Mouse (Mus musculus) forebrain, embryonic 11.5 days (tissue): ENCODE measurements around the gene Lgi1. TPM values are rescaled to one million over a fixed set of nuclear protein-coding genes. Genes with fewer than 3 reads are reported as not detected.

ENCODE experiments used
- ATAC-seq: fragments of 200-750 bp; cut with Nextera tagmentation; replicated peaks from 2 replicates; pipeline ENCODE4 v1.8.0; 2017; ENCODE audit warnings: moderate TSS enrichment; ENCODE audit not compliant: low FRiP score
- DNase-seq: peaks from one replicate; pipeline ENCODE4 v3.0.0-alpha.2; 2017; ENCODE audit warnings: low spot score
- H3K27ac ChIP-seq: fragments of 300-500 bp; sonication (generic); 2 replicates; pipeline ENCODE4 v1.5.1; 2014; ENCODE audit warnings: low read depth, low read length
- H3K27me3 ChIP-seq: fragments of 300-500 bp; sonication (generic); 2 replicates; pipeline ENCODE4 v1.6.1; 2014; ENCODE audit warnings: mild to moderate bottlenecking, low read length, mixed read lengths; ENCODE audit not compliant: control insufficient read depth, insufficient read depth
- H3K36me3 ChIP-seq: fragments of 300-500 bp; sonication (generic); 2 replicates; pipeline ENCODE4 v1.6.1; 2014; ENCODE audit warnings: mild to moderate bottlenecking, low read length, moderate library complexity, mixed read lengths; ENCODE audit not compliant: control insufficient read depth, insufficient read depth
- H3K4me1 ChIP-seq: fragments of 300-500 bp; sonication (generic); replicated peaks from 2 replicates; pipeline ENCODE4 v1.6.1; 2014; ENCODE audit warnings: low read length, mixed read lengths; ENCODE audit not compliant: control insufficient read depth, insufficient read depth
- H3K4me2 ChIP-seq: fragments of 300-500 bp; sonication (generic); 2 replicates; pipeline ENCODE4 v1.6.1; 2014; ENCODE audit warnings: low read depth, mild to moderate bottlenecking, low read length, moderate library complexity, mixed read lengths; ENCODE audit not compliant: severe bottlenecking
- H3K4me3 ChIP-seq: fragments of 300-500 bp; sonication (generic); 2 replicates; pipeline ENCODE4 v1.5.1; 2014; ENCODE audit warnings: low read depth, low read length
- H3K9ac ChIP-seq: fragments of 300-500 bp; sonication (generic); 2 replicates; pipeline ENCODE4 v1.6.1; 2014; ENCODE audit warnings: low read length
- H3K9me3 ChIP-seq: fragments of 300-500 bp; sonication (generic); 2 replicates; pipeline ENCODE4 v1.6.1; 2016; ENCODE audit warnings: low read length, mixed read lengths; ENCODE audit not compliant: control insufficient read depth
- WGBS: fragments of 180-500 bp; shearing (Covaris S2); extraction: QIAGEN DNeasy Blood & Tissue Kit; methylation state at CpG from one replicate; pipeline ENCODE4 v1.1.7; 2014; 5-methylcytosine and 5-hydroxymethylcytosine counted together
- polyA plus RNA-seq: library from polyadenylated mRNA; unstranded; fragments of >200 nt; fragmentation: Nextera tagmentation; extraction: Ambion mirVana; gene quantifications from 2 replicates; pipeline ENCODE4 v1.2.1, GENCODE M21; 2014

Gene Lgi1
- polyA plus RNA-seq, 1 experiment from 2014 or later, result 1.2 TPM

DNA sequence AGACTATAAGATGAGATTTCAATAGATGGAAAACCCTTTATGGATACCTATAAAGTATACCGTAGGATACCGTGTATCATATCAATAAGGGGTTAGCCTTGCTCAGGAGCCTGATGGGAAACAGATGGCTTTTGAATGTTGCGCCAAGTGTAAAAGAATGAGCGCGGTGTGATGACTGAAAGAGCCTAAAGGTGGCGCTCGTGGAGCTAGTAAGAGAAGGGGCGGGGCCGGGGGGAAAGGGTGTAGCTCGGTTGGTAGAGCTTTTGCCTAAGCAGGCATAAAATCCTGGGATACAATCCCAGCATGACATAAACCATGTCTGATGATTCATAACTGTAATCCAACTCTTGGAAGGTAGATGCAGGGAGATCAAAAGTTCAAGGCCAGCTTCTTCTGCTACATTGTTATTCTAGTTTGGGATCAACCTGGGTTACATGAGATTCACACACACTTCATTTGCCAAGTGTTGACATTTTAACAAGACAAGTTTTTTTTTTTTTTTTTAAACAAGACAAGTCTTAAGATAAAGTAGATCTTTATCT, 90.6 kb downstream of the Lgi1 start:
- no peak overlapping the region for H3K4me2 ChIP-seq
- H3K9me3 ChIP-seq, result no peaks in the 10 kb centered on the region
- no peaks in the 10 kb centered on the region for H3K36me3 ChIP-seq
- WGBS, result 73% methylated on average over 10 of the region's 10 CpGs
- H3K4me3 ChIP-seq, result no peak overlapping the region
- H3K27ac ChIP-seq, result no peak overlapping the region
- ATAC-seq (no peak), DNase-seq (no peak)
- no peaks in the 10 kb centered on the region for H3K4me1 ChIP-seq
- peaks cover 4% of the 10 kb centered on the region; the same call in 1 of the 2 replicates for H3K27me3 ChIP-seq
- H3K9ac ChIP-seq, result no peak overlapping the region

DNA sequence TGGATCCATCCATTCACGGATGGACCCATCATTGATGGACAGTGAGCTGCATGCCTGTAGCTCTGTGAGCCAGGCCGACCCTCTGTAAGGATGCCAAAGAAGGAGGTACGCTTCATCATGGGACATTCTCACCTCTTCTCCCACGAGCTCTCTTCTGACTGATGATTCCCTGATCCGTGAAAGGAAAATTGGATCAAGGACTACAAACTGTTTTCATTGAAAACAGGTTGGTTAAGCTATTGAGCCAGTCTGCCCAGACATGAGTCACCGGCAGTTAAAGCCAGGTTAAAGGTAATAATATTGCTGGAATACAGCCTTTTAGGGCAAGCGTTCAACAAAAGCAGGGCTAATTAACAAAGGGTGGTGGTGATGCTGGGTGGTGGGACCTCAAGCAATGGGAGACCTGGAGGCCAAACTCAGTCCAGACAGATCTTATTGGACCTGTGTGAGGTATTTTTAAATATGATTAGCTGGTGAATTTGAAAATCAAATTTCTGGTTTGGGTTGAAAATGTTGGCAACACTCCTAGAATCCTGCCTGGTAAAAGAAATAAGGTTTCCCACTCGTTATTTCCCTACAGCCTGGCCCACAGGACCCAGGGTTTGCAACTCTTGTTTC, 92.0 kb downstream of the Lgi1 start:
- WGBS, result 80% methylated on average over 8 of the region's 8 CpGs
- Histone ChIP-seq H3K27ac (no peak overlapping the region), H3K27me3 (no peaks in the 10 kb centered on the region), H3K4me1 (no peaks in the 10 kb centered on the region), H3K36me3 (no peaks in the 10 kb centered on the region), H3K4me2 (no peak overlapping the region), H3K4me3 (no peak overlapping the region), H3K9ac (no peak overlapping the region), H3K9me3 (no peaks in the 10 kb centered on the region)
- ATAC-seq (no peak), DNase-seq (no peak)

- DNase-seq (no peak), ATAC-seq (no peak)
- H3K4me2 ChIP-seq, result no peak overlapping the region
- no peaks in the 10 kb centered on the region for H3K9me3 ChIP-seq
- no peaks in the 10 kb centered on the region for H3K36me3 ChIP-seq
- H3K9ac ChIP-seq, result no peak overlapping the region
- 80% methylated on average over 9 of the region's 9 CpGs for WGBS
- no peaks in the 10 kb centered on the region for H3K4me1 ChIP-seq
- no peaks in the 10 kb centered on the region for H3K27me3 ChIP-seq
- no peak overlapping the region for H3K27ac ChIP-seq
- H3K4me3 ChIP-seq, result no peak overlapping the region
Measured at GRCm38 (mm10) chr19:38357956-38358623, 93.8 kb downstream of the Lgi1 start.

DNA sequence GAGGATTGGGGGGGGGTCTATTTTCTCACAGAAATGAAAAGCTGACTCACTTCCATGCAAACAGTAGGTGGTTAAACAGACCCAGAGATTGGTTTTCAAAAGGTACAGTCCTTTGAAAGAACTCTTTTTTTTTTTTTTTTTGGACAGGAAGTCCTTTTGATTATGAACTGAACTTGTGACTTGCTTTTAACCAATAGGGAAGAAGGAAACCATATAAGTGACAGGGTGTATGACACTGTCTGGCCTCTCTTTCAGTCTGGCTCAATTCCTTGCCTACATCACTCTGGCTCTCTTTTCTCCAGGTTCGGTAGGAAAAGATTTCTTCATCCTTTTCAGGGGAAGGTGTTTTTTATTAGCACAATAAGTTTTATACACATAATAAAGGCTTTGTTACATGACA, 95.0 kb downstream of the Lgi1 start:
- ATAC-seq (no peak), DNase-seq (no peak)
- 84% methylated on average over 1 of the region's 1 CpGs for WGBS
- H3K9me3 ChIP-seq, result no peaks in the 10 kb centered on the region
- H3K4me1 ChIP-seq, result no peaks in the 10 kb centered on the region
- H3K4me3 ChIP-seq, result no peak overlapping the region
- H3K36me3 ChIP-seq, result no peaks in the 10 kb centered on the region
- H3K27ac ChIP-seq, result no peak overlapping the region
- H3K27me3 ChIP-seq, result no peaks in the 10 kb centered on the region
- no peak overlapping the region for H3K4me2 ChIP-seq
- no peak overlapping the region for H3K9ac ChIP-seq

Other genes with a start within 250 kb of the Lgi1 start
- gene Myof, start 221.0 kb upstream of the Lgi1 start, polyA plus RNA-seq, result 4.7 and 4.9 TPM in 2 replicates
- gene Cep55, start 209.5 kb upstream of the Lgi1 start, polyA plus RNA-seq, result 51.6 and 61.3 TPM in 2 replicates
- gene Ffar4, start 167.5 kb upstream of the Lgi1 start, polyA plus RNA-seq, result not detected in 2 replicates
- 1.1 TPM in 2 replicates for gene Rbp4, start 139.3 kb upstream of the Lgi1 start, polyA plus RNA-seq
- gene Pde6c, start 131.8 kb upstream of the Lgi1 start, polyA plus RNA-seq, result not detected in 2 replicates
- gene Fra10ac1, start 40.4 kb upstream of the Lgi1 start, polyA plus RNA-seq, result 47.2 and 50.3 TPM in 2 replicates
- gene Slc35g1, start 131.4 kb downstream of the Lgi1 start, polyA plus RNA-seq, result 6.6 and 7.4 TPM in 2 replicates
- 4.4 and 5.0 TPM in 2 replicates for gene Plce1, start 216.6 kb downstream of the Lgi1 start, polyA plus RNA-seq